Mouse (Mus musculus) C2C12 (cell line): ENCODE measurements around the gene Rad51b. TPM values are rescaled to one million over a fixed set of nuclear protein-coding genes. Genes with fewer than 3 reads are reported as not detected.

Source experiments
- H3K27me3 ChIP-seq: one replicate; pipeline ENCODE4 v1.6.1; 2011; ENCODE audit not compliant: control insufficient read depth, insufficient read depth, insufficient read length
- H3K36me3 ChIP-seq: one replicate; pipeline ENCODE4 v1.6.1; 2011; ENCODE audit not compliant: control insufficient read depth, insufficient read depth
- H3K4me3 ChIP-seq: one replicate; pipeline ENCODE4 v1.5.1; 2011; ENCODE audit warnings: mild to moderate bottlenecking, control low read depth; ENCODE audit not compliant: poor library complexity, insufficient read depth, severe bottlenecking
- H3K79me2 ChIP-seq: one replicate; pipeline ENCODE4 v1.6.1; 2011; ENCODE audit not compliant: control insufficient read depth, insufficient read depth
- H3K79me3 ChIP-seq: one replicate; pipeline ENCODE4 v1.6.1; 2011; ENCODE audit warnings: low read depth, control low read depth
- H3ac ChIP-seq: one replicate; pipeline ENCODE3; 2011; ENCODE audit warnings: low read depth; ENCODE audit not compliant: control insufficient read depth, insufficient read length
- CEBPB ChIP-seq: IDR thresholded peaks from one replicate; pipeline ENCODE4 v1.6.1; 2011; ENCODE audit warnings: low read depth, mild to moderate bottlenecking, control low read depth, moderate library complexity
- CTCF ChIP-seq: IDR thresholded peaks from one replicate; pipeline ENCODE4 v1.5.1; 2011; ENCODE audit not compliant: control insufficient read depth, insufficient read depth, insufficient read length
- FOSL1 ChIP-seq: IDR thresholded peaks from one replicate; pipeline ENCODE4 v1.8.0; 2011; ENCODE audit warnings: mild to moderate bottlenecking, low read length; ENCODE audit not compliant: poor library complexity, insufficient read depth, severe bottlenecking
- MAX ChIP-seq: IDR thresholded peaks from one replicate; pipeline ENCODE4 v1.6.1; 2011; ENCODE audit warnings: mild to moderate bottlenecking, control low read depth
- MYOD1 ChIP-seq: IDR thresholded peaks from one replicate; pipeline ENCODE4 v1.6.1; 2011; ENCODE audit warnings: low read depth; ENCODE audit not compliant: control insufficient read depth, insufficient read length
- MYOG ChIP-seq: IDR thresholded peaks from one replicate; pipeline ENCODE4 v1.6.1; 2011; ENCODE audit not compliant: control insufficient read depth, insufficient read length; ENCODE audit errors: extremely low read depth
- USF1 ChIP-seq: IDR thresholded peaks from one replicate; pipeline ENCODE4 v1.6.1; 2011; ENCODE audit warnings: low read depth, mild to moderate bottlenecking, control low read depth, moderate library complexity
- polyA plus RNA-seq: library from polyadenylated mRNA; unstranded; fragments of >200 nt; fragmentation: generic; extraction: Trizol; gene quantifications from one replicate; pipeline ENCODE4 v1.2.1, GENCODE M21; 2012; ENCODE audit warnings: missing spikeins

The Rad51b gene
- polyA plus RNA-seq, 1 experiment, result 1.3 TPM

GRCm38 (mm10) chr12:79444646-79445045 is 147.6 kb downstream of the Rad51b start:
- no peaks in the 10 kb centered on the region for H3K36me3 ChIP-seq

GRCm38 (mm10) chr12:79447039-79447438 is 150.0 kb downstream of the Rad51b start:
- Histone ChIP-seq H3K36me3 (no peaks in the 10 kb centered on the region), H3K4me3 (no peak overlapping the region), H3K79me2 (no peaks in the 10 kb centered on the region), H3ac (no peak overlapping the region), H3K27me3 (no peaks in the 10 kb centered on the region), H3K79me3 (no peaks in the 10 kb centered on the region)
- TF ChIP-seq MAX, result no peak
- TF ChIP-seq CEBPB, result no peak

More at GRCm38 (mm10) chr12:79444646-79445045, 147.6 kb downstream of the Rad51b start:
- no peaks in the 10 kb centered on the region for H3K27me3 ChIP-seq
- no peak overlapping the region for H3K4me3 ChIP-seq
- TF ChIP-seq CTCF (no peak), MYOG (no peak), FOSL1 (no peak), MYOD1 (no peak), USF1 (no peak), MAX (no peak), CEBPB (no peak)
- no peaks in the 10 kb centered on the region for H3K79me3 ChIP-seq
- H3K79me2 ChIP-seq, result no peaks in the 10 kb centered on the region
- H3ac ChIP-seq, result no peak overlapping the region

- Histone ChIP-seq H3ac (no peak overlapping the region), H3K36me3 (no peaks in the 10 kb centered on the region), H3K79me3 (no peaks in the 10 kb centered on the region), H3K79me2 (no peaks in the 10 kb centered on the region), H3K4me3 (no peak overlapping the region), H3K27me3 (no peaks in the 10 kb centered on the region)
- TF ChIP-seq CTCF, result no peak
- no peak for TF ChIP-seq MAX
Measured at GRCm38 (mm10) chr12:79449817-79450411, 152.8 kb downstream of the Rad51b start.

GRCm38 (mm10) chr12:79452882-79453281 is 155.8 kb downstream of the Rad51b start:
- no peak for TF ChIP-seq CTCF
- H3K79me3 ChIP-seq, result no peaks in the 10 kb centered on the region
- H3ac ChIP-seq, result no peak overlapping the region
- H3K79me2 ChIP-seq, result no peaks in the 10 kb centered on the region
- H3K36me3 ChIP-seq, result no peaks in the 10 kb centered on the region
- no peak overlapping the region for H3K4me3 ChIP-seq
- no peaks in the 10 kb centered on the region for H3K27me3 ChIP-seq

- TF ChIP-seq FOSL1 (no peak), CTCF (no peak), USF1 (no peak), MYOG (no peak), MAX (no peak), CEBPB (no peak), MYOD1 (no peak)
- no peaks in the 10 kb centered on the region for H3K79me3 ChIP-seq
- H3K27me3 ChIP-seq, result no peaks in the 10 kb centered on the region
- no peaks in the 10 kb centered on the region for H3K79me2 ChIP-seq
- no peak overlapping the region for H3ac ChIP-seq
- no peaks in the 10 kb centered on the region for H3K36me3 ChIP-seq
- no peak overlapping the region for H3K4me3 ChIP-seq
Measured at GRCm38 (mm10) chr12:79454017-79454416, 156.9 kb downstream of the Rad51b start.

GRCm38 (mm10) chr12:79455061-79455847 is 158.2 kb downstream of the Rad51b start:
- Histone ChIP-seq H3K36me3 (no peaks in the 10 kb centered on the region), H3K79me3 (no peaks in the 10 kb centered on the region), H3K27me3 (no peaks in the 10 kb centered on the region), H3ac (no peak overlapping the region), H3K4me3 (no peak overlapping the region), H3K79me2 (no peaks in the 10 kb centered on the region)
- TF ChIP-seq CEBPB (no peak), FOSL1 (no peak)
